Mouse (Mus musculus): Measurements from ENCODE around the gene Pde8b.

Gene Pde8b

DNA sequence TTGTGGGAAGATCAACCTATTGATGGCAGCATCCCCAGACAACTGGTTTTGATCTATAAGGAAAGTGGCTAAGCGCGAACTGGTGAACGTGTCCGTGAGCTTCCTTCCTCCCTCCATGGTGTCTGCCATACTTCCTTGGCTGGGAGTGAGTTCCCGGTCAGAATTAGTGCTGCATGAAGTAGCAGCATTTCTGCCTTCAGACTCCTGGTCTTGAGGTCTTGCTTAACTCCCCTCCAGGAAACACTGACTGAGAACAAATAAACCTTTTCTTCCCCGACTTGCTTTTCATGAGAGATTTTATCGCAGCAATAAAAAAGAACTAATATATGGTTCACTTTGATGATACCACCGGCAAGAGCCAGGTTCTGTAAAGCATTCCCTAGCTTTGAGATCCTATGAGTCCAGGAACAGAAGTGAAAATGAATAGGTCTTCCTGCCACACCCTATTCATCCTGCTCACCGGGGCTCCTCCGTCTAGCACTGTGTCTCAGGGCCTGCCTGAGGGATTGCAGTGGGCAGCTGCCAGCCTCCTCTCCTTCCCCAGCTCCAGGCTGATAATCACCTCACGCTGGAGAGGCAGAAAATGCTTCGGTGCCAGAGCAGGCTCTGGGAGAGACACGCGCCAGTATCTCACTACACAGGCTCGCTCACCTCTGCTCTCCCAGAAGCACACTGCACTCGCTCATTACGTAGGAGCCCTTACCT lies 217.9 kb downstream of the Pde8b start:
- in situ Hi-C loops (cut with MboI, MseI): loop anchor here (25.0 kb wide), 1 partner anchor 455 kb away; the partner anchor contains the start of gene S100z

GRCm38 (mm10) chr13:95030828-95031227 lies 219.3 kb downstream of the Pde8b start:
- in situ Hi-C loops (cut with MboI, MseI): loop anchor here (25.0 kb wide), 1 partner anchor 456 kb away; the partner anchor contains the start of gene S100z

GRCm38 (mm10) chr13:95020216-95020615 lies 229.9 kb downstream of the Pde8b start:
- in situ Hi-C loops (cut with MboI, MseI): no loop called here

- in situ Hi-C loops (cut with MboI, MseI): no loop called here
Observed at GRCm38 (mm10) chr13:95019345-95019744, 230.8 kb downstream of the Pde8b start.

- in situ Hi-C loops (cut with MboI, MseI): no loop called here
Observed at GRCm38 (mm10) chr13:95017916-95018315, 232.2 kb downstream of the Pde8b start.

DNA sequence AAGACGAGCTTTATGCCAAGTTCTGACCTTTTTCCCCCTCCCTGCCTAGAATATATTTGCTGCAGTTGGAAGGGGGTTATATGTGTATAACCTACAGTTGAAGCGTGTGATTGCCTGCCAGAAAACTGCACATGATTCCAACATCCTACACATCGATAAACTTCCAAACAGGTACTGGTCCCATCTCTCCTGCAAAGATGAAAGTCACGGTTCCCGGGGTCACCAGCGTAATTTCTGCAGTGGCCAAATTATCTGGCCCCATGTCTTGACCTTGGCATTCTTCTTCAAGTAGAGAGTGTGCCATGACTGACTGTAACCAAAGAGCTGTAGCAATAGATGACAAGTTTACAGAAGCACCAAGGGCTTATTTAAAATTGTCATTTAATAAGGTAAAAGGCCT lies 232.9 kb downstream of the Pde8b start:
- in situ Hi-C loops (cut with MboI, MseI): no loop called here

GRCm38 (mm10) chr13:95011546-95012257 lies 238.4 kb downstream of the Pde8b start:
- in situ Hi-C loops (cut with MboI, MseI): no loop called here

- in situ Hi-C loops (cut with MboI, MseI): no loop called here
Observed at GRCm38 (mm10) chr13:95009261-95009660, 240.9 kb downstream of the Pde8b start.

DNA sequence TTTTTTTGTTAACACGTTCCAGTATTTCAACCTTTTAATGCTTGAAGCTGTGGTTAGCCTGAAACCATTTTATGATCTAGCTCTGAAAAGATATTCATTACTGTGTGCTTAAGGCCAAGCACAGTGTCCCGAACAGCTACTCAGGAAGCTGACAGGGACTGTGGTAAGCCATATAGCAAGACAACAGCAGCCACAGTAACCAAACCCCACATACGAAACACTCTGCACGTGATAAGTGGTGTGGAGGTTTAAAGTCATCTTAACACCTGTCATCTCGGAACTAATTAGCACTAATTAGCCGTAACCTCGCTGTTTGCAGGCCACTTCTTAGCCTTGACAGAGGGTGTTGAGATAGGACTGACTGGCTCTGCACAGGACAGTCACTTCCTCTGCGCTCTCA lies 242.9 kb downstream of the Pde8b start:
- in situ Hi-C loops (cut with MboI, MseI): no loop called here

- in situ Hi-C loops (cut with MboI, MseI): no loop called here
Observed at GRCm38 (mm10) chr13:94990516-94990915, 259.6 kb downstream of the Pde8b start.

DNA sequence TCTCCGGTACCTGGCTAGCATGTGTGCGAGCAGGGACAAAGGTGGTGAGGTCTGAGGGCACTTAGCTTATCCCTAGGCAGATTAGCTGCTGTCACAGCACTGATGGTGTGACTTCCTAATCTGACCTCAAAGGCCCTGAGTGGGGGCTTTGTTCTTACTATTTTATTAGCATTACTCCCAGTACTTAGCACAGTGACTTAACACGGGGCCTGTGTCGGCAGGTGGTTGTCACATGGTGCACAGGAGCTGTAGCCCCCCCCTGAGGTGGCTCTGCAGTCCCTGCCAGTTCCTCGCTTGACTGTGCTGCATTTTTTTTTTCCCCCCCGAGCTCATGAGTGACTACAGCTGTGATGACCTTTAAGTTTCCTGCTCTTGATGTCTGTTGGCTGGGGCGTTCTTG lies 271.1 kb downstream of the Pde8b start:
- in situ Hi-C loops (cut with MboI, MseI): no loop called here

- in situ Hi-C loops (cut with MboI, MseI): no loop called here
Observed at GRCm38 (mm10) chr13:94976219-94977186, 273.6 kb downstream of the Pde8b start, which contains the start of gene Wdr41. Gene Wdr41, plus strand, starts transcription at chr13:94976344.

DNA sequence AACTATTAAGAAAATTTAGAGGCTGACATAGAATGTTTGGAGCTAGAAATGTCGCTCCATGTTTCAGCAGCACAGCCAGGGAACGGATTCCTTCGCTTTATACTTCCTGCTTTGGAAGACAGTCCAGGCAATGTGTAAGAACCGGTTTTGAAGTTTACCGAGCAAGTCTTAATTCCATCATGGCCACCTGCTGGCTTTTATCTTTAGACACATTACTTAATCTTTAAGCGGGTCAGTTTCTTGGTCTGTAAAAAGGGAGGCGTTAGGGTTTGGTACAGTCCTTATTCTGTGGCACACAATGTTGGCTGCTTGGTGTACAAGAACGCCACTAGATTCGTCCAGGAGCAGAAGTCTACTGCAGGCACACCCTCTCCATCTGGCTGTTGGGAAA lies 274.3 kb downstream of the Pde8b start:
- in situ Hi-C loops (cut with MboI, MseI): no loop called here

All from T-helper 2 cell (primary cell).